Mouse (Mus musculus) midbrain, embryonic 11.5 days (tissue): Measurements from ENCODE around the gene Gm973. TPM values are rescaled to one million over a fixed set of nuclear protein-coding genes. Genes with fewer than 3 reads are reported as not detected.

Experiments used
- ATAC-seq: fragments of 200-750 bp; cut with Nextera tagmentation; 2 replicates; pipeline ENCODE4 v1.8.0; 2017; ENCODE audit warnings: moderate TSS enrichment, moderate library complexity; ENCODE audit not compliant: low FRiP score
- DNase-seq: peaks from one replicate; pipeline ENCODE4 v3.0.0; 2015; ENCODE audit warnings: low spot score; ENCODE audit errors: missing footprints
- H3K27ac ChIP-seq: fragments of 300-500 bp; sonication (generic); 2 replicates; pipeline ENCODE4 v1.5.1; 2014; ENCODE audit warnings: low read depth, low read length
- H3K27me3 ChIP-seq: fragments of 300-500 bp; sonication (generic); 2 replicates; pipeline ENCODE4 v1.6.1; 2014; ENCODE audit warnings: mild to moderate bottlenecking, low read length, moderate library complexity, mixed read lengths; ENCODE audit not compliant: control insufficient read depth, insufficient read depth
- H3K36me3 ChIP-seq: fragments of 300-500 bp; sonication (generic); 2 replicates; pipeline ENCODE4 v1.6.1; 2014; ENCODE audit warnings: mild to moderate bottlenecking, low read length, moderate library complexity, mixed read lengths; ENCODE audit not compliant: control insufficient read depth, insufficient read depth
- H3K4me1 ChIP-seq: fragments of 300-500 bp; sonication (generic); 2 replicates; pipeline ENCODE4 v1.6.1; 2014; ENCODE audit warnings: low read length; ENCODE audit not compliant: control insufficient read depth, insufficient read depth
- H3K4me2 ChIP-seq: fragments of 300-500 bp; sonication (generic); 2 replicates; pipeline ENCODE4 v1.6.1; 2014; ENCODE audit warnings: mild to moderate bottlenecking, moderate library complexity
- H3K4me3 ChIP-seq: fragments of 300-500 bp; sonication (generic); 2 replicates; pipeline ENCODE4 v1.5.1; 2014; ENCODE audit warnings: low read depth, low read length
- H3K9ac ChIP-seq: fragments of 300-500 bp; sonication (generic); 2 replicates; pipeline ENCODE4 v1.6.1; 2014; ENCODE audit warnings: low read length
- H3K9me3 ChIP-seq: fragments of 300-500 bp; sonication (generic); 2 replicates; pipeline ENCODE4 v1.6.1; 2016; ENCODE audit warnings: low read length; ENCODE audit not compliant: control insufficient read depth
- WGBS: fragments of 180-500 bp; shearing (Covaris S2); extraction: QIAGEN DNeasy Blood & Tissue Kit; methylation state at CpG from one replicate; pipeline ENCODE4 v1.1.7; 2014; 5-methylcytosine and 5-hydroxymethylcytosine counted together
- polyA plus RNA-seq: library from polyadenylated mRNA; unstranded; fragments of >200 nt; fragmentation: Nextera tagmentation; extraction: Ambion mirVana; gene quantifications from 2 replicates; pipeline ENCODE4 v1.2.1, GENCODE M21; 2014

Gm973 gene
- polyA plus RNA-seq, 1 experiment from 2014 or later, result 7.0 TPM

- H3K9me3 ChIP-seq, result no peaks in the 10 kb centered on the region
- peaks cover 5% of the 10 kb centered on the region; the same call in 1 of the 2 replicates for H3K4me1 ChIP-seq
- no peaks in the 10 kb centered on the region for H3K27me3 ChIP-seq
- ATAC-seq (no peak), DNase-seq (peak; percentile 72)
- no peak overlapping the region for H3K4me2 ChIP-seq
- H3K36me3 ChIP-seq, result no peaks in the 10 kb centered on the region
- WGBS, result 64% methylated on average over 7 of the region's 7 CpGs
- H3K4me3 ChIP-seq, result no peak overlapping the region
- no peak overlapping the region for H3K27ac ChIP-seq
- H3K9ac ChIP-seq, result 0 out of 2 replicates have a peak overlapping the region, but pooled peaks have one; percentile 5
These were observed 33.1 kb downstream of the Gm973 start for GRCm38 (mm10) chr1:59549036-59549675.

- Histone ChIP-seq H3K27ac (no peak overlapping the region), H3K9me3 (no peaks in the 10 kb centered on the region), H3K4me1 (peaks cover 5% of the 10 kb centered on the region; the same call in 1 of the 2 replicates), H3K36me3 (no peaks in the 10 kb centered on the region), H3K27me3 (no peaks in the 10 kb centered on the region), H3K4me3 (no peak overlapping the region), H3K9ac (no peak overlapping the region), H3K4me2 (no peak overlapping the region)
- ATAC-seq, result no peak
- WGBS, result 79% methylated on average over 6 of the region's 6 CpGs
- DNase-seq, result no peak
These were observed 34.2 kb downstream of the Gm973 start for GRCm38 (mm10) chr1:59550227-59550626.

GRCm38 (mm10) chr1:59550996-59551395 is 34.9 kb downstream of the Gm973 start:
- Histone ChIP-seq H3K4me1 (peaks cover 5% of the 10 kb centered on the region; the same call in 1 of the 2 replicates), H3K4me2 (no peak overlapping the region), H3K36me3 (no peaks in the 10 kb centered on the region), H3K9ac (no peak overlapping the region), H3K4me3 (no peak overlapping the region), H3K9me3 (no peaks in the 10 kb centered on the region), H3K27ac (no peak overlapping the region), H3K27me3 (no peaks in the 10 kb centered on the region)
- 32% methylated on average over 11 of the region's 11 CpGs for WGBS
- ATAC-seq, result no peak
- DNase-seq, result peak; percentile 82

GRCm38 (mm10) chr1:59553708-59554107 is 37.6 kb downstream of the Gm973 start:
- DNase-seq, result peak; percentile 68
- Histone ChIP-seq H3K27ac (no peak overlapping the region), H3K4me1 (peaks cover 5% of the 10 kb centered on the region; the same call in 1 of the 2 replicates), H3K27me3 (no peaks in the 10 kb centered on the region), H3K9ac (no peak overlapping the region), H3K9me3 (no peaks in the 10 kb centered on the region), H3K4me2 (no peak overlapping the region), H3K36me3 (no peaks in the 10 kb centered on the region), H3K4me3 (no peak overlapping the region)
- ATAC-seq, result no peak
- 58% methylated on average over 5 of the region's 5 CpGs for WGBS

- no peak overlapping the region for H3K27ac ChIP-seq
- DNase-seq, result no peak
- no peak overlapping the region for H3K4me3 ChIP-seq
- WGBS, result 78% methylated on average over 2 of the region's 2 CpGs
- H3K4me1 ChIP-seq, result no peaks in the 10 kb centered on the region
- H3K9me3 ChIP-seq, result no peaks in the 10 kb centered on the region; the same call in 1 of the 2 replicates
- H3K27me3 ChIP-seq, result no peaks in the 10 kb centered on the region
- no peak overlapping the region for H3K9ac ChIP-seq
- H3K4me2 ChIP-seq, result no peak overlapping the region
- no peaks in the 10 kb centered on the region for H3K36me3 ChIP-seq
- no peak for ATAC-seq
These were observed 47.5 kb downstream of the Gm973 start for GRCm38 (mm10) chr1:59563581-59563980.

- no peak for DNase-seq
- no peaks in the 10 kb centered on the region for H3K27me3 ChIP-seq
- no peak overlapping the region for H3K27ac ChIP-seq
These were observed 49.7 kb downstream of the Gm973 start for GRCm38 (mm10) chr1:59565804-59566203.

GRCm38 (mm10) chr1:59566281-59566680 is 50.2 kb downstream of the Gm973 start:
- Histone ChIP-seq H3K4me2 (no peak overlapping the region), H3K36me3 (no peaks in the 10 kb centered on the region), H3K27me3 (no peaks in the 10 kb centered on the region), H3K9me3 (no peaks in the 10 kb centered on the region; the same call in 1 of the 2 replicates), H3K4me1 (no peaks in the 10 kb centered on the region), H3K9ac (no peak overlapping the region), H3K4me3 (no peak overlapping the region), H3K27ac (no peak overlapping the region)
- ATAC-seq (no peak), DNase-seq (peak; percentile 2)
- WGBS, result 76% methylated on average over 7 of the region's 7 CpGs

More at GRCm38 (mm10) chr1:59565804-59566203, 49.7 kb downstream of the Gm973 start:
- Histone ChIP-seq H3K9me3 (no peaks in the 10 kb centered on the region; the same call in 1 of the 2 replicates), H3K36me3 (no peaks in the 10 kb centered on the region), H3K4me1 (no peaks in the 10 kb centered on the region), H3K9ac (no peak overlapping the region), H3K4me3 (no peak overlapping the region), H3K4me2 (no peak overlapping the region)
- no peak for ATAC-seq
- WGBS, result 86% methylated on average over 5 of the region's 5 CpGs

- peak; percentile 61 for DNase-seq
- no peak overlapping the region for H3K9ac ChIP-seq
- no peaks in the 10 kb centered on the region for H3K27me3 ChIP-seq
- 89% methylated on average over 6 of the region's 6 CpGs for WGBS
- H3K36me3 ChIP-seq, result no peaks in the 10 kb centered on the region
- no peak overlapping the region for H3K4me2 ChIP-seq
- H3K4me1 ChIP-seq, result no peaks in the 10 kb centered on the region
- H3K27ac ChIP-seq, result no peak overlapping the region
- no peaks in the 10 kb centered on the region; the same call in 1 of the 2 replicates for H3K9me3 ChIP-seq
- no peak overlapping the region for H3K4me3 ChIP-seq
- ATAC-seq, result no peak
These were observed 50.9 kb downstream of the Gm973 start for GRCm38 (mm10) chr1:59566926-59567325.

GRCm38 (mm10) chr1:59567521-59567920 is 51.5 kb downstream of the Gm973 start:
- no peak overlapping the region for H3K4me2 ChIP-seq
- DNase-seq (peak; percentile 37), ATAC-seq (no peak)
- no peaks in the 10 kb centered on the region for H3K27me3 ChIP-seq
- H3K4me3 ChIP-seq, result no peak overlapping the region
- H3K36me3 ChIP-seq, result no peaks in the 10 kb centered on the region
- no peak overlapping the region for H3K27ac ChIP-seq
- H3K9ac ChIP-seq, result no peak overlapping the region
- WGBS, result 87% methylated on average over 4 of the region's 4 CpGs
- H3K9me3 ChIP-seq, result no peaks in the 10 kb centered on the region; the same call in 1 of the 2 replicates
- H3K4me1 ChIP-seq, result no peaks in the 10 kb centered on the region
